Mouse (Mus musculus) thymus, adult 2 months (tissue): ENCODE results near the gene Zranb1.

Experiments
- CTCF ChIP-seq: fragments of 200-500 bp; IDR thresholded peaks from 2 replicates; pipeline ENCODE4 v1.5.1; 2012; ENCODE audit warnings: mild to moderate bottlenecking, control low read depth, low read length, moderate library complexity, borderline replicate concordance; ENCODE audit not compliant: control insufficient read depth, poor library complexity, insufficient read depth; ENCODE audit errors: extremely low read depth
- POLR2A ChIP-seq: fragments of 200-500 bp; IDR thresholded peaks from 2 replicates; pipeline ENCODE4 v1.6.1; 2012; ENCODE audit warnings: mild to moderate bottlenecking, low read length, control low read depth, moderate library complexity; ENCODE audit not compliant: control insufficient read depth, poor library complexity, insufficient read depth; ENCODE audit errors: extremely low read depth

GRCm38 (mm10) chr7:133013923-133014322 lies 83.0 kb downstream of the Zranb1 start:
- no peak for TF ChIP-seq POLR2A
- no peak for TF ChIP-seq CTCF
